Mouse (Mus musculus): ENCODE results near the gene Lmo7. TPM values are rescaled to one million over a fixed set of nuclear protein-coding genes. Genes with fewer than 3 reads are reported as not detected.

Lmo7 gene
- polyA plus RNA-seq, 1 experiment from 2014 or later, result 24.5 TPM

GRCm38 (mm10) chr14:101973171-101973570, 243.4 kb downstream of the Lmo7 start:
- no peak overlapping the region for H3K4me2 ChIP-seq (replicated peaks; ENCODE audit: low read depth)
- TF ChIP-seq CTCF (IDR thresholded peaks at IDR 0.05; ENCODE audit: low read depth), result no peak
- H3K27ac ChIP-seq (ENCODE audit: low read depth, low read length), result no peak overlapping the region
- no peaks in the 10 kb centered on the region for H3K36me3 ChIP-seq (ENCODE audit: control insufficient read depth, insufficient read depth)
- H3K9me3 ChIP-seq (ENCODE audit: control insufficient read depth), result no peaks in the 10 kb centered on the region
- H3K4me3 ChIP-seq (ENCODE audit: low read depth, low read length), result no peak overlapping the region
- H3K4me1 ChIP-seq (replicated peaks; ENCODE audit: control insufficient read depth, insufficient read depth, low read length), result no peaks in the 10 kb centered on the region
- H3K27me3 ChIP-seq (replicated peaks; ENCODE audit: control insufficient read depth, insufficient read depth, low read length), result no peaks in the 10 kb centered on the region
- ATAC-seq, result no peak
- 48% methylated on average over 6 of the region's 6 CpGs for WGBS
- H3K9ac ChIP-seq (ENCODE audit: low read depth, low read length), result no peak overlapping the region

GRCm38 (mm10) chr14:101976021-101976685, 246.4 kb downstream of the Lmo7 start:
- H3K27me3 ChIP-seq (replicated peaks; ENCODE audit: control insufficient read depth, insufficient read depth, low read length), result no peaks in the 10 kb centered on the region
- no peaks in the 10 kb centered on the region for H3K4me1 ChIP-seq (replicated peaks; ENCODE audit: control insufficient read depth, insufficient read depth, low read length)
- ATAC-seq, result no peak
- WGBS, result 94% methylated on average over 11 of the region's 11 CpGs
- no peak overlapping the region for H3K27ac ChIP-seq (ENCODE audit: low read depth, low read length)
- H3K9me3 ChIP-seq (ENCODE audit: control insufficient read depth), result no peaks in the 10 kb centered on the region
- no peaks in the 10 kb centered on the region for H3K36me3 ChIP-seq (ENCODE audit: control insufficient read depth, insufficient read depth)
- H3K4me2 ChIP-seq (replicated peaks; ENCODE audit: low read depth), result no peak overlapping the region
- no peak overlapping the region for H3K4me3 ChIP-seq (ENCODE audit: low read depth, low read length)
- H3K9ac ChIP-seq (ENCODE audit: low read depth, low read length), result no peak overlapping the region
- no peak for TF ChIP-seq CTCF (IDR thresholded peaks at IDR 0.05; ENCODE audit: low read depth)

Other genes with a start within 250 kb of the Lmo7 start
- gene Tbc1d4, start 120.8 kb upstream of the Lmo7 start, polyA plus RNA-seq (2015; fragmentation: Nextera tagmentation; extraction: Ambion mirVana), result 4.1 and 4.3 TPM in 2 replicates
- 186 and 196 TPM in 2 replicates for gene Commd6, start 89.3 kb upstream of the Lmo7 start, polyA plus RNA-seq (2015; fragmentation: Nextera tagmentation; extraction: Ambion mirVana)
- 142 and 143 TPM in 2 replicates for gene Uchl3, start 76.0 kb upstream of the Lmo7 start, polyA plus RNA-seq (2015; fragmentation: Nextera tagmentation; extraction: Ambion mirVana)
- gene Gm9922, start 143 bp upstream of the Lmo7 start, polyA plus RNA-seq (2015; fragmentation: Nextera tagmentation; extraction: Ambion mirVana), result 0.54 and 0.93 TPM in 2 replicates

All from intestine, postnatal 0 days (tissue).